Mouse (Mus musculus): Measurements from ENCODE around the gene Bpifa5. TPM values are rescaled to one million over a fixed set of nuclear protein-coding genes. Genes with fewer than 3 reads are reported as not detected.

The Bpifa5 gene
- total RNA-seq, 1 experiment from 2014 or later = not detected

GRCm38 (mm10) chr2:154209112-154209511, 46.7 kb downstream of the Bpifa5 start:
- no peak for DNase-seq

- DNase-seq = no peak
Measured at GRCm38 (mm10) chr2:154211121-154211520, 48.7 kb downstream of the Bpifa5 start.

GRCm38 (mm10) chr2:154211881-154212280, 49.5 kb downstream of the Bpifa5 start:
- no peak for DNase-seq

- peak; percentile 82 for DNase-seq
Measured at GRCm38 (mm10) chr2:154215191-154215590, 52.8 kb downstream of the Bpifa5 start.

Other genes starting within 250 kb of the Bpifa5 start
- not detected in 2 replicates for gene Bpifb3, start 244.4 kb upstream of the Bpifa5 start, total RNA-seq (2021)
- gene Bpifb4, start 224.4 kb upstream of the Bpifa5 start, total RNA-seq (2021) = not detected in 2 replicates
- gene Bpifa6, start 187.7 kb upstream of the Bpifa5 start, total RNA-seq (2021) = not detected in 2 replicates
- 0.43 TPM in 1 of 2 replicates, not detected in the other for gene Bpifa2, start 154.3 kb upstream of the Bpifa5 start, total RNA-seq (2021)
- gene Bpifa3, start 32.3 kb upstream of the Bpifa5 start, total RNA-seq (2021) = not detected in 2 replicates
- not detected in 2 replicates for gene Bpifa1, start 19.7 kb upstream of the Bpifa5 start, total RNA-seq (2021)
- gene Bpifb1, start 28.2 kb downstream of the Bpifa5 start, total RNA-seq (2021) = not detected in 2 replicates
- gene Bpifb5, start 61.1 kb downstream of the Bpifa5 start, total RNA-seq (2021) = not detected in 2 replicates
- gene Bpifb9a, start 95.2 kb downstream of the Bpifa5 start, total RNA-seq (2021) = not detected in 2 replicates
- gene Bpifb9b, start 144.6 kb downstream of the Bpifa5 start, total RNA-seq (2021) = not detected in 2 replicates
- 12.4 and 18.2 TPM in 2 replicates for gene Cdk5rap1, start 210.4 kb downstream of the Bpifa5 start, total RNA-seq (2021)
- 21.9 and 24.7 TPM in 2 replicates for gene Snta1, start 245.5 kb downstream of the Bpifa5 start, total RNA-seq (2021)

Data from adrenal gland, postnatal 25 days (tissue).